ENCODE assay signal across 25 mouse cellular contexts in genomic region chr11:46110945-46111287, GRCm38 (mm10). TPM values are rescaled to one million over a fixed set of nuclear protein-coding genes. Genes with fewer than 3 reads are reported as not detected.
"Had no signal": no experiment of that assay in that cellular context is flagged by ENCODE, and none has a peak within 500 bp of the region (broad histone marks: within the 10 kb centered on the region; RNA-seq: fewer than 3 reads in every experiment).

No protein-coding gene starts in this region.

- H3K4me2 ChIP-seq: hindbrain, embryonic 12.5 days; hindbrain, embryonic 14.5 days; intestine, embryonic 15.5 days; limb, embryonic 12.5 days; liver, embryonic 11.5 days; liver, embryonic 13.5 days; liver, embryonic 15.5 days had no signal

- H3K9me3 ChIP-seq: hindbrain, embryonic 10.5 days; hindbrain, embryonic 12.5 days; intestine, embryonic 15.5 days; limb, embryonic 10.5 days; limb, embryonic 12.5 days; liver, embryonic 13.5 days; liver, embryonic 15.5 days had no signal

- H3K27me3 ChIP-seq: hindbrain, embryonic 12.5 days; intestine, embryonic 15.5 days; limb, embryonic 12.5 days; liver, embryonic 15.5 days had no signal

- H3K9ac ChIP-seq: hindbrain, embryonic 12.5 days; hindbrain, embryonic 14.5 days; intestine, embryonic 15.5 days; limb, embryonic 12.5 days; liver, embryonic 13.5 days; liver, embryonic 15.5 days had no signal

- ATAC-seq: forebrain, embryonic 16.5 days; hindbrain, embryonic 16.5 days; inflammation-experienced regulatory T-cells, adult 6 months; intestine, embryonic 15.5 days; intestine, postnatal 0 days had no signal

- H3K27ac ChIP-seq: hindbrain, embryonic 10.5 days; hindbrain, embryonic 12.5 days; hindbrain, embryonic 14.5 days; intestine, embryonic 15.5 days; layer of hippocampus, adult 2 months; left cerebral cortex, adult 2 months; limb, embryonic 10.5 days; limb, embryonic 12.5 days; liver, embryonic 13.5 days; liver, embryonic 15.5 days had no signal

- H3K36me3 ChIP-seq: liver, embryonic 13.5 days; liver, embryonic 15.5 days had no signal

- DNase-seq: gastrocnemius, adult 2 months; gastrocnemius, postnatal 10 days; gastrocnemius, postnatal 25 days; kidney, adult 18-20 months; kidney, adult 8-10 months; kidney, postnatal 10 days; kidney, postnatal 25 days; kidney, postnatal 4 days; liver; liver, embryonic 13.5 days had no signal

- H3K4me3 ChIP-seq: gastrocnemius, adult 2 months; hindbrain, embryonic 10.5 days; hindbrain, embryonic 12.5 days; intestine, embryonic 15.5 days; layer of hippocampus, adult 2 months; left cerebral cortex, adult 2 months; limb, embryonic 10.5 days; limb, embryonic 12.5 days; liver, embryonic 13.5 days; liver, embryonic 15.5 days had no signal

- H3K4me1 ChIP-seq: hindbrain, embryonic 10.5 days; hindbrain, embryonic 12.5 days; liver, embryonic 13.5 days; liver, embryonic 15.5 days had no signal

RNA-seq across cellular contexts. Expression of gene Nipal4, which starts 55.4 kb away (rescaled TPM):
- total RNA-seq: gastrocnemius, adult 2 months; gastrocnemius, postnatal 25 days; granulocyte monocyte progenitor cell, adult 5-6 weeks had no signal
